Mouse (Mus musculus) hindbrain, embryonic 14.5 days (tissue): ENCODE measurements around the gene Mad2l2. TPM values are rescaled to one million over a fixed set of nuclear protein-coding genes. Genes with fewer than 3 reads are reported as not detected.
"Not testable (repeated sequence)": the region's sequence is repeated elsewhere in the genome, so short reads cannot be mapped to it uniquely, and the experiment has no call there.

ENCODE experiments used
- ATAC-seq: fragments of 200-750 bp; cut with Nextera tagmentation; 2 replicates; pipeline ENCODE4 v1.8.0; 2017; ENCODE audit warnings: moderate number of reproducible peaks, mild to moderate bottlenecking, moderate TSS enrichment, moderate library complexity; ENCODE audit not compliant: low FRiP score
- DNase-seq: peaks from one replicate; pipeline ENCODE4 v3.0.0-alpha.2; 2015; ENCODE audit warnings: low spot score
- H3K27ac ChIP-seq: fragments of 300-500 bp; sonication (generic); 2 replicates; pipeline ENCODE4 v1.5.1; 2014; ENCODE audit warnings: mild to moderate bottlenecking, moderate library complexity
- H3K27me3 ChIP-seq: fragments of 300-500 bp; sonication (generic); 2 replicates; pipeline ENCODE4 v1.6.1; 2014; ENCODE audit warnings: mild to moderate bottlenecking, low read length, mixed read lengths; ENCODE audit not compliant: control insufficient read depth, insufficient read depth
- H3K36me3 ChIP-seq: fragments of 300-500 bp; sonication (generic); replicated peaks from 2 replicates; pipeline ENCODE4 v1.6.1; 2014; ENCODE audit not compliant: control insufficient read depth, insufficient read depth
- H3K4me1 ChIP-seq: fragments of 300-500 bp; sonication (generic); replicated peaks from 2 replicates; pipeline ENCODE4 v1.6.1; 2014; ENCODE audit warnings: antibody characterized with exemption, low read length, mixed read lengths; ENCODE audit not compliant: control insufficient read depth, insufficient read depth
- H3K4me2 ChIP-seq: fragments of 300-500 bp; sonication (generic); replicated peaks from 2 replicates; pipeline ENCODE4 v1.6.1; 2014; ENCODE audit warnings: mild to moderate bottlenecking, moderate library complexity
- H3K4me3 ChIP-seq: fragments of 300-500 bp; sonication (generic); replicated peaks from 2 replicates; pipeline ENCODE4 v1.5.1; 2014; ENCODE audit warnings: mild to moderate bottlenecking, low read length
- H3K9ac ChIP-seq: fragments of 300-500 bp; sonication (generic); 2 replicates; pipeline ENCODE4 v1.6.1; 2014
- H3K9me3 ChIP-seq: fragments of 300-500 bp; sonication (generic); 2 replicates; pipeline ENCODE4 v1.6.1; 2016; ENCODE audit warnings: low read length; ENCODE audit not compliant: control insufficient read depth
- WGBS: fragments of 180-500 bp; shearing (Covaris S2); extraction: QIAGEN DNeasy Blood & Tissue Kit; methylation state at CpG from one replicate; pipeline ENCODE4 v1.1.7; 2014; 5-methylcytosine and 5-hydroxymethylcytosine counted together
- polyA plus RNA-seq: library from polyadenylated mRNA; unstranded; fragments of >200 nt; fragmentation: Nextera tagmentation; extraction: Ambion mirVana; gene quantifications from 2 replicates; pipeline ENCODE4 v1.2.1, GENCODE M21; 2014

Mad2l2 gene
- polyA plus RNA-seq, 1 experiment from 2014 or later = 124 TPM

GRCm38 (mm10) chr4:148117392-148117791 is 12.8 kb upstream of the Mad2l2 start:
- Histone ChIP-seq H3K36me3 (peaks cover 12% of the 10 kb centered on the region), H3K9me3 (no peaks in the 10 kb centered on the region), H3K27ac (no peak overlapping the region), H3K4me1 (peaks cover 18% of the 10 kb centered on the region; the same call in 1 of the 2 replicates), H3K4me3 (no peak overlapping the region), H3K27me3 (no peaks in the 10 kb centered on the region), H3K4me2 (no peak overlapping the region), H3K9ac (no peak overlapping the region)
- 74% methylated on average over 4 of the region's 4 CpGs for WGBS
- DNase-seq (no peak), ATAC-seq (no peak)

- H3K9me3 ChIP-seq, H3K27me3 ChIP-seq, H3K36me3 ChIP-seq, H3K4me2 ChIP-seq, H3K27ac ChIP-seq, H3K9ac ChIP-seq, DNase-seq, H3K4me3 ChIP-seq, ATAC-seq: not testable (repeated sequence)
- peaks cover 24% of the 10 kb centered on the region; the same call in 1 of the 2 replicates for H3K4me1 ChIP-seq
- 85% methylated on average over 9 of the region's 9 CpGs for WGBS
Measured at GRCm38 (mm10) chr4:148119578-148119977, 10.6 kb upstream of the Mad2l2 start.

DNA sequence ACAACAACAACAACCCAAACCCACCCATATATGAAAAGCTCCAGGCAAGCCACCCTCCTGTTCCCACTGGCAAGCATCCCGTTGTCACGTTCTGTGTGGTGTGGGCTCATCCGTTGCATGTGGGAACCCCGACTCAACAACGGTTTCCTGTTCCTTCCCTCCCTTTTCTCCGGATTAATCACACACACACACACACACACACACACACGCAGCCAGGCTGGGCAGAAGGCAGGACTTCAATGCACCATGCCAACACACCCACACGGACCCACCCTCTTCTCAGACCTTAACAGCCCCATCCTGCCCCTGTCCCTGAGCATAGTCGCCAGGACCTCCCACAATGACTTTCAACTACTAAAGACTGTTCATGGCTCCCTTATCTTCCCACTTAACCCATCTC is 9.6 kb upstream of the Mad2l2 start:
- no peaks in the 10 kb centered on the region for H3K36me3 ChIP-seq
- DNase-seq (no peak), ATAC-seq (no peak)
- no peaks in the 10 kb centered on the region for H3K27me3 ChIP-seq
- peak overlapping the region; percentile 66 for H3K27ac ChIP-seq
- H3K9me3 ChIP-seq = no peaks in the 10 kb centered on the region
- no peak overlapping the region for H3K4me2 ChIP-seq
- H3K9ac ChIP-seq = no peak overlapping the region
- WGBS = 77% methylated on average over 9 of the region's 9 CpGs
- H3K4me3 ChIP-seq = no peak overlapping the region
- peaks cover 24% of the 10 kb centered on the region; the same call in 1 of the 2 replicates for H3K4me1 ChIP-seq

GRCm38 (mm10) chr4:148121362-148121761 is 8.8 kb upstream of the Mad2l2 start:
- WGBS = 55% methylated on average over 4 of the region's 4 CpGs
- ATAC-seq (peak; percentile 62), DNase-seq (peak; percentile 78)
- H3K27ac ChIP-seq = peak overlapping the region; percentile 72
- H3K4me3 ChIP-seq = no peak overlapping the region
- no peaks in the 10 kb centered on the region for H3K36me3 ChIP-seq
- no peaks in the 10 kb centered on the region for H3K27me3 ChIP-seq
- H3K4me2 ChIP-seq = no peak overlapping the region
- no peaks in the 10 kb centered on the region for H3K9me3 ChIP-seq
- peak overlapping the region; percentile 44; the same call in 1 of the 2 replicates for H3K9ac ChIP-seq
- H3K4me1 ChIP-seq = peaks cover 24% of the 10 kb centered on the region; the same call in 1 of the 2 replicates

- WGBS = 10% methylated on average over 6 of the region's 6 CpGs
- peak; percentile 57 for DNase-seq
- H3K9ac ChIP-seq = peak overlapping the region; percentile 44; the same call in 1 of the 2 replicates
- no peak overlapping the region for H3K4me3 ChIP-seq
- ATAC-seq = peak; percentile 81
- H3K36me3 ChIP-seq = no peaks in the 10 kb centered on the region
- no peaks in the 10 kb centered on the region for H3K9me3 ChIP-seq
- peaks cover 24% of the 10 kb centered on the region; the same call in 1 of the 2 replicates for H3K4me1 ChIP-seq
- H3K4me2 ChIP-seq = no peak overlapping the region
- peak overlapping the region; percentile 72 for H3K27ac ChIP-seq
- no peaks in the 10 kb centered on the region for H3K27me3 ChIP-seq
Measured at GRCm38 (mm10) chr4:148121982-148122693, 8.0 kb upstream of the Mad2l2 start.

DNA sequence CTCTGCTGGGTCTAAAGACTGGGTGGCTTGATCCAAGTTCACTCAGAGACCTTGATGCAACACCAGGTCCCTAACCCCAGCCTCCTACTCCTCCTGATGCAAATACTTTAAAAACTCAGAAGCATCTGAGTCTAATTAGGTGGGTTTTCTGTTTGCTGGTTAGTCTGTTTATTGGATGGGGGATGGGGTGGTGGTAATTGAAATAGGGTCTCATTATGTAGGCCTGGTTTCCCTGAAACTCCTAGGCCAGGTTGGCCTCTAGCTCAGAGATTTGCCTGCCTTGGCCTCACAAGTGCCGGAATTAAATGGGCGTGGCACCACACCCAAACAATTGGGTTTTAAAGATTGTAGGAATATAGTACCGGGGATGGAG is 7.5 kb upstream of the Mad2l2 start:
- H3K4me1 ChIP-seq = peaks cover 24% of the 10 kb centered on the region; the same call in 1 of the 2 replicates
- H3K9ac ChIP-seq = no peak overlapping the region
- no peak overlapping the region for H3K4me2 ChIP-seq
- WGBS = 64% methylated on average over 3 of the region's 3 CpGs
- H3K27ac ChIP-seq = peak overlapping the region; percentile 72
- H3K27me3 ChIP-seq = no peaks in the 10 kb centered on the region
- H3K4me3 ChIP-seq = no peak overlapping the region
- no peak for ATAC-seq
- H3K9me3 ChIP-seq = no peaks in the 10 kb centered on the region
- no peaks in the 10 kb centered on the region for H3K36me3 ChIP-seq
- no peak for DNase-seq

- Histone ChIP-seq H3K4me1 (peaks cover 26% of the 10 kb centered on the region), H3K36me3 (no peaks in the 10 kb centered on the region), H3K27me3 (no peaks in the 10 kb centered on the region), H3K9me3 (no peaks in the 10 kb centered on the region), H3K9ac (peak overlapping the region; percentile 97), H3K27ac (peak overlapping the region; percentile 98; the same call in 1 of the 2 replicates), H3K4me3 (peak overlapping the region; percentile 69), H3K4me2 (peak overlapping the region; percentile 84)
- ATAC-seq = no peak
- no peak for DNase-seq
- WGBS = 38% methylated on average over 1 of the region's 1 CpGs
Measured at GRCm38 (mm10) chr4:148128241-148128640, 1.9 kb upstream of the Mad2l2 start.

DNA sequence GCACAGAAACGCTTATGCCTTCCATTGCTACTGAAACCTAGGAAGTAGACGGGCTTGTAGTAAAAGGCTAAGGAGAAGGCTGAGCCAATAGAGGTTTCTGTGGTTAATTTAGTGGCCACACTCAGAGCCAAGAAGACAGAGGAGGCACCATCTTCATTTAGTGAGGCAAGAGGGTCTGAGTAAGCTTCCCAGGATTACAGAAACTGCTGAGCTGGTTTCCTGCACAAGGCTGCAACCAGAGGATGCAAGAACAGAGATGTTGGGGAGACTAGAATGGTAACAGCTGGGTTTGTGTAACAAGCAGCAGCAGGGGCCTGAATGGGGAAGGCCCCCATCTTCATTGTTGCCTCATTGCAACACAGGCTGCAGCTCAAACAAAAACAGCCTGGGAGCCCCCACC is 1.5 kb upstream of the Mad2l2 start:
- H3K4me2 ChIP-seq = peak overlapping the region; percentile 84
- no peaks in the 10 kb centered on the region for H3K9me3 ChIP-seq
- peak overlapping the region; percentile 69 for H3K4me3 ChIP-seq
- ATAC-seq (no peak), DNase-seq (no peak)
- no peaks in the 10 kb centered on the region for H3K27me3 ChIP-seq
- WGBS = 59% methylated on average over 2 of the region's 2 CpGs
- peak overlapping the region; percentile 97 for H3K9ac ChIP-seq
- peaks cover 26% of the 10 kb centered on the region for H3K4me1 ChIP-seq
- no peaks in the 10 kb centered on the region for H3K36me3 ChIP-seq
- H3K27ac ChIP-seq = peak overlapping the region; percentile 98

DNA sequence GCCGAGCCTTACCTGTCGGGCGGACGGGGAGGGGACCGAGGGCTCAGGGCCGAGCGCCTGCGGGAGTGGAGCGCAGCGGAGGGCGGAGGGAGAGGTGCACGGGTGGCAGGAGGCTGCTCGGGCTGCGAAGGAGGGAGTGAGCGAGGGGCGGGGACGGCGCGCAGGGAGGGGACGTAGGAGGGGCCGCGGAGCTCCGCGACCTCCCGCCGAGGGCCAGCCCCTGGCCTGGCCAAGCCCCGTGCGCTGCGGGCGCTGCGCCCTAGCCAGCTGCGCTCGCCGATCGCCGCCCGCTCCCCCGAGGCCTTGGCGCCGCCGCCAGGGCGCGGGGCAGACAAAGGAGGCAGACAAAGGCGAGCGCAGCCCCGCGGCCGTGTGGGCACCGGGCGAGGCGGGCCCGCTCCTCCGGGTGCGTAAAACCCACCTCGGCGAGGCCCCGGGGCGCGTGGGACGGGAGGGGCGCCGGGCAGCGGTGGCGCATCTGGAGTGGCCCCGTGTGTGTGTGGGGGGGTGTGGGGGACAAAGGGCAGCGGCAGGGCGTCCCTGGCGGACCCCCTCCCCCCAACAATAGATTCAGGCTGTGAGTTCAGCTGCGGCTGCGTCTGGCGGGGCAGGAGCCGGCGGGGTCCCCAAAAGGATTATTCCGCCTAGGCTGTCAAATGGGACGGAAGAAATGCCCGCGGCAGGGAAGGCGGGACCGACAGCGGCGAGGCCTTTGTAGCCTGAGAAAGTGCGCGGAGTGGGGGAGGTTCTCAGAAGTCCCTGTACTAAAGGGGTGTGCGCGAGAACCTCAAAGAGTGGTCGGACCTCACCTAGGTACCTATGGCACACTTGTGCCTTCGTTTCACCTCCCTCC is 603 bp downstream of the Mad2l2 start, which contains the start of gene Draxin:
Gene Draxin, minus strand, starts transcription at position 138 of the 853 bp plus-strand sequence.
- Histone ChIP-seq H3K36me3 (no peaks in the 10 kb centered on the region), H3K27ac (peak within 1 kb of the TSS; percentile 98), H3K4me2 (peak within 1 kb of the TSS; percentile 84), H3K27me3 (no peaks in the 10 kb centered on the region), H3K4me3 (peak within 1 kb of the TSS; percentile 69), H3K9ac (peak within 1 kb of the TSS; percentile 97), H3K9me3 (no peaks in the 10 kb centered on the region), H3K4me1 (peaks cover 26% of the 10 kb centered on the region)
- WGBS = under 1% methylated on average over 64 of the region's 87 CpGs
- ATAC-seq (peak; percentile 72), DNase-seq (peak; percentile 74)
